Mouse (Mus musculus): ENCODE data around the gene Txnip. TPM values are rescaled to one million over a fixed set of nuclear protein-coding genes. Genes with fewer than 3 reads are reported as not detected.

Gene Txnip
- polyA plus RNA-seq, 1 experiment, result 42.6 TPM

DNA sequence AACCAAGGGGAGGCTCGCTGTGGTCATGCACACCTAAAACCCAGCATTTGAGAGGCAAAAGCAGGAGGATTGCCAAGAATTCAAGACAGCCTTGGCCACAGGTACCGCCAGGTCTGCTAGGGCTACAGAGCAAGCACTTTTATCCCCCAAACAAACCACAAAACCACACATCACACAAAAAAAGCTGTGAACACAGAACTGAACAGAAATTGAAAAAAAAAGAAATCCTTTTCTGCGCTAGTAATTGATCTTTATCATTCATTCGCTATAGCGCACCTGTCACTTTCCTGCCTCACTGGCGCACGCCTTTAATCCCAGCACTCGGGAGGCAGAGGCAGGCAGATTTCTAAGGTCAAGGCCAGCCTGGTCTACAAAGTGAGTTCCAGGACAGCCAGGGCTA is 5.5 kb downstream of the Txnip start:
- H3ac ChIP-seq (ENCODE audit: control insufficient read depth, insufficient read length), result no peak overlapping the region
- no peak overlapping the region for H3K4me3 ChIP-seq
- peaks cover 9% of the 10 kb centered on the region for H3K79me2 ChIP-seq (ENCODE audit: control insufficient read depth, insufficient read depth)
- no peak overlapping the region for H3K4me2 ChIP-seq (ENCODE audit: low read depth)
- no peak for TF ChIP-seq CEBPB (IDR thresholded peaks at IDR 0.05; ENCODE audit: insufficient read depth, poor library complexity, severe bottlenecking)
- no peak for TF ChIP-seq TCF12 (IDR thresholded peaks at IDR 0.05; ENCODE audit: insufficient read depth, poor library complexity, severe bottlenecking)
- TF ChIP-seq USF1 (IDR thresholded peaks at IDR 0.05; ENCODE audit: low read depth), result no peak
- no peak for TF ChIP-seq MAX (IDR thresholded peaks at IDR 0.05; ENCODE audit: low read depth)
- TF ChIP-seq TCF3 (IDR thresholded peaks at IDR 0.05; ENCODE audit: insufficient read length, low read depth), result no peak
- no peak for TF ChIP-seq SRF (IDR thresholded peaks at IDR 0.05; ENCODE audit: control insufficient read depth, insufficient read length, low read depth)
- TF ChIP-seq POLR2AphosphoS2 (IDR thresholded peaks at IDR 0.05; ENCODE audit: insufficient read length, low read depth), result no peak
- no peak for TF ChIP-seq MYOD1 (IDR thresholded peaks at IDR 0.05; ENCODE audit: control insufficient read depth in 1 of 3, insufficient read length in 2 of 3, low read depth in 2 of 3)
- TF ChIP-seq MYOG (IDR thresholded peaks at IDR 0.05; ENCODE audit: control insufficient read depth in 1 of 3, insufficient read depth in 1 of 3, insufficient read length in 2 of 3, low read depth in 2 of 3), result no peak
- TF ChIP-seq E2F4 (IDR thresholded peaks at IDR 0.05; ENCODE audit: insufficient read depth), result no peak
- no peak for TF ChIP-seq REST (IDR thresholded peaks at IDR 0.05; ENCODE audit: insufficient read depth, insufficient read length)
- TF ChIP-seq POLR2A (IDR thresholded peaks at IDR 0.05; ENCODE audit: insufficient read length, low read depth), result no peak
- no peaks in the 10 kb centered on the region for H3K27me3 ChIP-seq (ENCODE audit: control insufficient read depth, insufficient read depth, insufficient read length)
- peaks cover 12% of the 10 kb centered on the region for H3K36me3 ChIP-seq (ENCODE audit: control insufficient read depth, insufficient read depth)

DNA sequence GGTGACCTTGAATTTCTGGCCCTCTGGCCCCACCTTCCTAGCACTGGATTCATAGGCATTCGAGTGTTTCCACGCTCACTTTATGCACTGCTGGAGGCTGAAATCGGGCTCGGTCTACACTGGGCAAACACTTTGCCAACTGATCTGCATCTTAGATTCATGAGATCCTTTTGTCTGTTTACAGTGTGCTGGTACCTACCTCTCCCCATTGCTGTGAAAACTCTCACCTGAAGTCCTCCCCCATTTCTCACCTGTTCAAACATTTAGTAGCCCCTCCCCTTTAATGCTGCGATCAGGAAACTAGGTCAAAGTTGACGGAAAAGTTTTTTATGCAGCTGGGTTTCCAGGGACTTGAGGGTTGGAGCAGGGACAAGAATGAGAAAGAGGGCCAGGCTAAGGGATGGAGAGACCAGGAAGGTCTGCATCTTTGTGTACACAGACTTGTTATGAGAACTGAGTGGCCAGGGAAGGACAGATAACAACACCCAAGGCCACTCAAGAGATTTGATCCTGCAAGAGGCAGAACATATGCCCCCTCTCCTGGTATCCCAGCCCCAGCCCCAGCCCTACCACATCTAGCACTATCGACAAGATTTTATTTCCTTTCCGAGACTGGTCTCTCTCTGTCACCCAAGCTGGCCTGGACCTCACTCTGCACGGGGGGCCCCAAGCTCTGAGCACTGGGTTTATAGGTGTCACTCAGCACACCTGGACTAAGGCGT is 6.3 kb downstream of the Txnip start:
- TF ChIP-seq TCF3 (IDR thresholded peaks at IDR 0.05; ENCODE audit: insufficient read length, low read depth) (no peak), TCF12 (IDR thresholded peaks at IDR 0.05; ENCODE audit: insufficient read depth, poor library complexity, severe bottlenecking) (no peak), USF1 (IDR thresholded peaks at IDR 0.05; ENCODE audit: low read depth) (no peak), POLR2A (IDR thresholded peaks at IDR 0.05; ENCODE audit: insufficient read length, low read depth) (no peak), MYOG (IDR thresholded peaks at IDR 0.05; ENCODE audit: control insufficient read depth in 1 of 3, insufficient read depth in 1 of 3, insufficient read length in 2 of 3, low read depth in 2 of 3) (no peak), SRF (IDR thresholded peaks at IDR 0.05; ENCODE audit: control insufficient read depth, insufficient read length, low read depth) (no peak), E2F4 (IDR thresholded peaks at IDR 0.05; ENCODE audit: insufficient read depth) (no peak), CEBPB (IDR thresholded peaks at IDR 0.05; ENCODE audit: insufficient read depth, poor library complexity, severe bottlenecking) (no peak), REST (IDR thresholded peaks at IDR 0.05; ENCODE audit: insufficient read depth, insufficient read length) (no peak), MAX (IDR thresholded peaks at IDR 0.05; ENCODE audit: low read depth) (no peak), POLR2AphosphoS2 (IDR thresholded peaks at IDR 0.05; ENCODE audit: insufficient read length, low read depth) (no peak), MYOD1 (IDR thresholded peaks at IDR 0.05; ENCODE audit: control insufficient read depth in 1 of 3, insufficient read length in 2 of 3, low read depth in 2 of 3) (no peak)
- Histone ChIP-seq H3K79me2 (ENCODE audit: control insufficient read depth, insufficient read depth) (peaks cover 5% of the 10 kb centered on the region), H3ac (ENCODE audit: control insufficient read depth, insufficient read length) (no peak overlapping the region), H3K4me3 (no peak overlapping the region), H3K27me3 (ENCODE audit: control insufficient read depth, insufficient read depth, insufficient read length) (no peaks in the 10 kb centered on the region), H3K4me2 (ENCODE audit: low read depth) (no peak overlapping the region), H3K36me3 (ENCODE audit: control insufficient read depth, insufficient read depth) (peaks cover 12% of the 10 kb centered on the region)

DNA sequence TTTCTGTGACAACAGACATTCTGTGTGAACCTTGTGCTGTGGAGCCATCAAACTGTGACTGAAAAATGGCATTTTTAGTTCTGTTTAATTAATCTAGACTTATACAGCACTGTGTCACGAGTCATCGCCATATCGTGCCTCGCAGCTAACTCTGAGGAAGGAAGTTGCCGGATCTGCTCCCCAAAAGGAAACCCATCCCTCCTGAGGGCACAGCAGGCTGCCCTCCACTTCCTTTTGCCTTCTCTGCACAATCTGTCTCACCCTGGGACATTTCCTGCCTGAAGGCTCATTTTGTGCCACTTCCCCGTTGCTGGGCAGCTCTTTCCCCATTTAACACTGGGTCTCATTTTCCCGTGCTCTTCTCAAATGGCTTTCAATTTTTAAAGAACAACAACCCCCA is 6.9 kb downstream of the Txnip start:
- no peak overlapping the region for H3K4me2 ChIP-seq (ENCODE audit: low read depth)
- no peak overlapping the region for H3K4me3 ChIP-seq
- H3ac ChIP-seq (ENCODE audit: control insufficient read depth, insufficient read length), result no peak overlapping the region
- no peaks in the 10 kb centered on the region for H3K79me2 ChIP-seq (ENCODE audit: control insufficient read depth, insufficient read depth)
- H3K36me3 ChIP-seq (ENCODE audit: control insufficient read depth, insufficient read depth), result peaks cover 11% of the 10 kb centered on the region
- H3K27me3 ChIP-seq (ENCODE audit: control insufficient read depth, insufficient read depth, insufficient read length), result no peaks in the 10 kb centered on the region
- TF ChIP-seq POLR2AphosphoS2 (IDR thresholded peaks at IDR 0.05; ENCODE audit: insufficient read length, low read depth) (no peak), SRF (IDR thresholded peaks at IDR 0.05; ENCODE audit: control insufficient read depth, insufficient read length, low read depth) (no peak), E2F4 (IDR thresholded peaks at IDR 0.05; ENCODE audit: insufficient read depth) (no peak), MYOG (IDR thresholded peaks at IDR 0.05; ENCODE audit: control insufficient read depth in 1 of 3, insufficient read depth in 1 of 3, insufficient read length in 2 of 3, low read depth in 2 of 3) (no peak), POLR2A (IDR thresholded peaks at IDR 0.05; ENCODE audit: insufficient read length, low read depth) (no peak), CEBPB (IDR thresholded peaks at IDR 0.05; ENCODE audit: insufficient read depth, poor library complexity, severe bottlenecking) (no peak), USF1 (IDR thresholded peaks at IDR 0.05; ENCODE audit: low read depth) (no peak), REST (IDR thresholded peaks at IDR 0.05; ENCODE audit: insufficient read depth, insufficient read length) (no peak), TCF12 (IDR thresholded peaks at IDR 0.05; ENCODE audit: insufficient read depth, poor library complexity, severe bottlenecking) (no peak), MYOD1 (IDR thresholded peaks at IDR 0.05; ENCODE audit: control insufficient read depth in 1 of 3, insufficient read length in 2 of 3, low read depth in 2 of 3) (no peak), TCF3 (IDR thresholded peaks at IDR 0.05; ENCODE audit: insufficient read length, low read depth) (no peak), MAX (IDR thresholded peaks at IDR 0.05; ENCODE audit: low read depth) (no peak)

DNA sequence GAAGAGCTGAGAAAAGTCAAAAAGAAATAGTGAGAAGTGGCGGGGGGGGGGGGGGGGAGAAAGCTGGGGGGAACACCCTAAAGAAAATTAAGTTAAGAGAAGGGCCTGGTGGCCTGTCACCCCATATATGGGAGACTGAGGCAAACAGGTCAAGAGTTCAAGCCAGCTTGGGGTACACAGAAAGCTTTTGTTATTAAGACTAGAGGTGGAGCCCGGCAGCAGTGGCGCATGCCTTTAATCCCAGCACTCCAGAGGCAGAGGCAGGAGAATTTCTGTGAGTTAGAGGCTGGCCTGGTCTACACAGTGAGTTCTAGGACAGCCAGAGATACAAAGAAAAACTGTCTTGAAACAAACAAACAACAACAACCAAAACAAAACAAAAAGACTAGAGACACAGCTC is 7.3 kb downstream of the Txnip start:
- H3ac ChIP-seq (ENCODE audit: control insufficient read depth, insufficient read length), result no peak overlapping the region
- no peak for TF ChIP-seq POLR2A (IDR thresholded peaks at IDR 0.05; ENCODE audit: insufficient read length, low read depth)
- TF ChIP-seq TCF3 (IDR thresholded peaks at IDR 0.05; ENCODE audit: insufficient read length, low read depth), result no peak
- no peak for TF ChIP-seq REST (IDR thresholded peaks at IDR 0.05; ENCODE audit: insufficient read depth, insufficient read length)
- no peak for TF ChIP-seq E2F4 (IDR thresholded peaks at IDR 0.05; ENCODE audit: insufficient read depth)
- no peak for TF ChIP-seq TCF12 (IDR thresholded peaks at IDR 0.05; ENCODE audit: insufficient read depth, poor library complexity, severe bottlenecking)
- TF ChIP-seq MYOD1 (IDR thresholded peaks at IDR 0.05; ENCODE audit: control insufficient read depth in 1 of 3, insufficient read length in 2 of 3, low read depth in 2 of 3), result no peak
- no peak for TF ChIP-seq USF1 (IDR thresholded peaks at IDR 0.05; ENCODE audit: low read depth)
- no peak for TF ChIP-seq POLR2AphosphoS2 (IDR thresholded peaks at IDR 0.05; ENCODE audit: insufficient read length, low read depth)
- TF ChIP-seq MYOG (IDR thresholded peaks at IDR 0.05; ENCODE audit: control insufficient read depth in 1 of 3, insufficient read depth in 1 of 3, insufficient read length in 2 of 3, low read depth in 2 of 3), result no peak
- TF ChIP-seq SRF (IDR thresholded peaks at IDR 0.05; ENCODE audit: control insufficient read depth, insufficient read length, low read depth), result no peak
- TF ChIP-seq CEBPB (IDR thresholded peaks at IDR 0.05; ENCODE audit: insufficient read depth, poor library complexity, severe bottlenecking), result no peak
- TF ChIP-seq MAX (IDR thresholded peaks at IDR 0.05; ENCODE audit: low read depth), result no peak
- H3K36me3 ChIP-seq (ENCODE audit: control insufficient read depth, insufficient read depth), result peaks cover 8% of the 10 kb centered on the region
- H3K27me3 ChIP-seq (ENCODE audit: control insufficient read depth, insufficient read depth, insufficient read length), result no peaks in the 10 kb centered on the region
- no peaks in the 10 kb centered on the region for H3K79me2 ChIP-seq (ENCODE audit: control insufficient read depth, insufficient read depth)
- no peak overlapping the region for H3K4me2 ChIP-seq (ENCODE audit: low read depth)
- no peak overlapping the region for H3K4me3 ChIP-seq

Measured in myocyte (in vitro differentiated cells).